Mouse (Mus musculus): ENCODE data around the gene Dll1. TPM values are rescaled to one million over a fixed set of nuclear protein-coding genes. Genes with fewer than 3 reads are reported as not detected.

Dll1 gene
- 1 to 10 TPM; 3.5 to 6.7 (median 4.5) TPM for total RNA-seq (2022)

GRCm38 (mm10) chr17:15376494-15377181 lies at the start of gene Dll1:
Dll1 (minus strand) TSS chr17:15376872.
- DNase-seq, result peak; percentile 30

- no peak for DNase-seq
Measured at GRCm38 (mm10) chr17:15425931-15426330, 49.3 kb upstream of the Dll1 start.

- DNase-seq, result peak; percentile 8
Measured at GRCm38 (mm10) chr17:15423080-15423765, 46.6 kb upstream of the Dll1 start.

GRCm38 (mm10) chr17:15422666-15423065 lies 46.0 kb upstream of the Dll1 start:
- no peak for DNase-seq

GRCm38 (mm10) chr17:15421446-15421845 lies 44.8 kb upstream of the Dll1 start:
- no peak for DNase-seq

- DNase-seq, result no peak
Measured at GRCm38 (mm10) chr17:15420021-15420603, 43.4 kb upstream of the Dll1 start.

- DNase-seq, result no peak
Measured at GRCm38 (mm10) chr17:15419534-15419933, 42.9 kb upstream of the Dll1 start.

GRCm38 (mm10) chr17:15416596-15417215 lies 40.0 kb upstream of the Dll1 start:
- DNase-seq, result no peak

- no peak for DNase-seq
Measured at GRCm38 (mm10) chr17:15410861-15411260, 34.2 kb upstream of the Dll1 start.

GRCm38 (mm10) chr17:15409261-15409660 lies 32.6 kb upstream of the Dll1 start:
- DNase-seq, result no peak

GRCm38 (mm10) chr17:15406576-15406975 lies 29.9 kb upstream of the Dll1 start:
- DNase-seq, result no peak

- DNase-seq, result no peak
Measured at GRCm38 (mm10) chr17:15401716-15402115, 25.0 kb upstream of the Dll1 start.

- DNase-seq, result peak; percentile 92
Measured at GRCm38 (mm10) chr17:15395997-15396675, 19.5 kb upstream of the Dll1 start, which contains the start of gene Fam120b. Fam120b (plus strand) TSS chr17:15396202.

GRCm38 (mm10) chr17:15389356-15389755 lies 12.7 kb upstream of the Dll1 start:
- DNase-seq, result no peak

- no peak for DNase-seq
Measured at GRCm38 (mm10) chr17:15388892-15389291, 12.2 kb upstream of the Dll1 start.

GRCm38 (mm10) chr17:15383360-15383759 lies 6.7 kb upstream of the Dll1 start:
- no peak for DNase-seq

- no peak for DNase-seq
Measured at GRCm38 (mm10) chr17:15381869-15382660, 5.4 kb upstream of the Dll1 start.

- DNase-seq, result no peak
Measured at GRCm38 (mm10) chr17:15381092-15381860, 4.6 kb upstream of the Dll1 start.

GRCm38 (mm10) chr17:15380641-15381051 lies 4.0 kb upstream of the Dll1 start:
- peak; percentile 49 for DNase-seq

- no peak for DNase-seq
Measured at GRCm38 (mm10) chr17:15379741-15380526, 3.3 kb upstream of the Dll1 start.

Measured in adrenal gland, adult 8-10 months (tissue).